Mouse (Mus musculus) C2C12 (cell line): ENCODE measurements around the gene Arhgap24. TPM values are rescaled to one million over a fixed set of nuclear protein-coding genes. Genes with fewer than 3 reads are reported as not detected.

ENCODE experiments used
- H3K27me3 ChIP-seq: one replicate; pipeline ENCODE4 v1.6.1; 2011; ENCODE audit not compliant: control insufficient read depth, insufficient read depth, insufficient read length
- H3K36me3 ChIP-seq: one replicate; pipeline ENCODE4 v1.6.1; 2011; ENCODE audit not compliant: control insufficient read depth, insufficient read depth
- H3K4me3 ChIP-seq: one replicate; pipeline ENCODE4 v1.5.1; 2011; ENCODE audit warnings: mild to moderate bottlenecking, control low read depth; ENCODE audit not compliant: poor library complexity, insufficient read depth, severe bottlenecking
- H3K79me2 ChIP-seq: one replicate; pipeline ENCODE4 v1.6.1; 2011; ENCODE audit not compliant: control insufficient read depth, insufficient read depth
- H3K79me3 ChIP-seq: one replicate; pipeline ENCODE4 v1.6.1; 2011; ENCODE audit warnings: low read depth, control low read depth
- H3ac ChIP-seq: one replicate; pipeline ENCODE3; 2011; ENCODE audit warnings: low read depth; ENCODE audit not compliant: control insufficient read depth, insufficient read length
- CEBPB ChIP-seq: IDR thresholded peaks from one replicate; pipeline ENCODE4 v1.6.1; 2011; ENCODE audit warnings: low read depth, mild to moderate bottlenecking, control low read depth, moderate library complexity
- CTCF ChIP-seq: IDR thresholded peaks from one replicate; pipeline ENCODE4 v1.5.1; 2011; ENCODE audit not compliant: control insufficient read depth, insufficient read depth, insufficient read length
- FOSL1 ChIP-seq: IDR thresholded peaks from one replicate; pipeline ENCODE4 v1.8.0; 2011; ENCODE audit warnings: mild to moderate bottlenecking, low read length; ENCODE audit not compliant: poor library complexity, insufficient read depth, severe bottlenecking
- MAX ChIP-seq: IDR thresholded peaks from one replicate; pipeline ENCODE4 v1.6.1; 2011; ENCODE audit warnings: mild to moderate bottlenecking, control low read depth
- MYOD1 ChIP-seq: IDR thresholded peaks from one replicate; pipeline ENCODE4 v1.6.1; 2011; ENCODE audit warnings: low read depth; ENCODE audit not compliant: control insufficient read depth, insufficient read length
- MYOG ChIP-seq: IDR thresholded peaks from one replicate; pipeline ENCODE4 v1.6.1; 2011; ENCODE audit not compliant: control insufficient read depth, insufficient read length; ENCODE audit errors: extremely low read depth
- USF1 ChIP-seq: IDR thresholded peaks from one replicate; pipeline ENCODE4 v1.6.1; 2011; ENCODE audit warnings: low read depth, mild to moderate bottlenecking, control low read depth, moderate library complexity
- polyA plus RNA-seq: library from polyadenylated mRNA; unstranded; fragments of >200 nt; fragmentation: generic; extraction: Trizol; gene quantifications from one replicate; pipeline ENCODE4 v1.2.1, GENCODE M21; 2012; ENCODE audit warnings: missing spikeins

Arhgap24 gene
- polyA plus RNA-seq, 1 experiment: 2.9 TPM

- Histone ChIP-seq H3ac (no peak overlapping the region), H3K79me2 (no peaks in the 10 kb centered on the region), H3K36me3 (no peaks in the 10 kb centered on the region), H3K4me3 (no peak overlapping the region), H3K79me3 (no peaks in the 10 kb centered on the region), H3K27me3 (no peaks in the 10 kb centered on the region)
- no peak for TF ChIP-seq CEBPB
- TF ChIP-seq CTCF: no peak
- no peak for TF ChIP-seq MYOD1
- no peak for TF ChIP-seq USF1
- no peak for TF ChIP-seq MYOG
- no peak for TF ChIP-seq FOSL1
- no peak for TF ChIP-seq MAX
Observed at GRCm38 (mm10) chr5:102515496-102515895, 34.3 kb downstream of the Arhgap24 start.

- Histone ChIP-seq H3ac (no peak overlapping the region), H3K27me3 (no peaks in the 10 kb centered on the region), H3K4me3 (no peak overlapping the region), H3K79me3 (no peaks in the 10 kb centered on the region), H3K79me2 (no peaks in the 10 kb centered on the region), H3K36me3 (no peaks in the 10 kb centered on the region)
- TF ChIP-seq CEBPB (no peak), CTCF (no peak), MAX (peak; percentile 58), USF1 (no peak), MYOD1 (peak; percentile 71), MYOG (no peak), FOSL1 (no peak)
Observed at GRCm38 (mm10) chr5:102520506-102520905, 39.3 kb downstream of the Arhgap24 start.

- Histone ChIP-seq H3K79me3 (no peaks in the 10 kb centered on the region), H3ac (no peak overlapping the region), H3K79me2 (no peaks in the 10 kb centered on the region), H3K27me3 (no peaks in the 10 kb centered on the region), H3K36me3 (no peaks in the 10 kb centered on the region), H3K4me3 (no peak overlapping the region)
- TF ChIP-seq FOSL1 (no peak), CEBPB (no peak), MAX (no peak), CTCF (no peak), MYOD1 (no peak), USF1 (no peak), MYOG (no peak)
Observed at GRCm38 (mm10) chr5:102535311-102535710, 54.1 kb downstream of the Arhgap24 start.

- no peak overlapping the region for H3K4me3 ChIP-seq
- no peaks in the 10 kb centered on the region for H3K79me2 ChIP-seq
- no peaks in the 10 kb centered on the region for H3K27me3 ChIP-seq
- TF ChIP-seq CEBPB (no peak), MYOG (no peak), FOSL1 (no peak), USF1 (no peak), MYOD1 (no peak), CTCF (no peak), MAX (no peak)
- no peak overlapping the region for H3ac ChIP-seq
- H3K36me3 ChIP-seq: no peaks in the 10 kb centered on the region
- no peaks in the 10 kb centered on the region for H3K79me3 ChIP-seq
Observed at GRCm38 (mm10) chr5:102537819-102538218, 56.6 kb downstream of the Arhgap24 start.

GRCm38 (mm10) chr5:102546296-102546695 lies 65.1 kb downstream of the Arhgap24 start:
- TF ChIP-seq MYOG (no peak), MYOD1 (no peak), CEBPB (no peak), USF1 (no peak), MAX (no peak), CTCF (no peak), FOSL1 (no peak)
- Histone ChIP-seq H3ac (no peak overlapping the region), H3K36me3 (no peaks in the 10 kb centered on the region), H3K79me3 (no peaks in the 10 kb centered on the region), H3K4me3 (no peak overlapping the region), H3K27me3 (no peaks in the 10 kb centered on the region), H3K79me2 (no peaks in the 10 kb centered on the region)

- Histone ChIP-seq H3K79me3 (no peaks in the 10 kb centered on the region), H3K79me2 (no peaks in the 10 kb centered on the region), H3ac (no peak overlapping the region), H3K4me3 (no peak overlapping the region), H3K27me3 (no peaks in the 10 kb centered on the region), H3K36me3 (no peaks in the 10 kb centered on the region)
- TF ChIP-seq USF1 (no peak), CEBPB (no peak), FOSL1 (no peak), MYOD1 (no peak), CTCF (no peak), MAX (no peak), MYOG (no peak)
Observed at GRCm38 (mm10) chr5:102547786-102548185, 66.6 kb downstream of the Arhgap24 start.
